Mouse (Mus musculus) neural tube, embryonic 15.5 days (tissue): ENCODE data around the gene Snx7. TPM values are rescaled to one million over a fixed set of nuclear protein-coding genes. Genes with fewer than 3 reads are reported as not detected.

Experiments used
- ATAC-seq: fragments of 200-750 bp; cut with Nextera tagmentation; 2 replicates; pipeline ENCODE4 v1.8.0; 2017; ENCODE audit warnings: mild to moderate bottlenecking, moderate TSS enrichment, moderate library complexity; ENCODE audit not compliant: low FRiP score
- H3K27ac ChIP-seq: fragments of 300-500 bp; sonication (generic); replicated peaks from 2 replicates; pipeline ENCODE4 v1.5.1; 2015; ENCODE audit warnings: mild to moderate bottlenecking, inconsistent platforms
- H3K27me3 ChIP-seq: fragments of 300-500 bp; sonication (generic); replicated peaks from 2 replicates; pipeline ENCODE4 v1.6.1; 2015; ENCODE audit warnings: inconsistent platforms
- H3K36me3 ChIP-seq: fragments of 300-500 bp; sonication (generic); 2 replicates; pipeline ENCODE4 v1.6.1; 2015; ENCODE audit warnings: inconsistent platforms
- H3K4me1 ChIP-seq: fragments of 300-500 bp; sonication (generic); 2 replicates; pipeline ENCODE4 v1.6.1; 2015; ENCODE audit warnings: inconsistent platforms
- H3K4me2 ChIP-seq: fragments of 300-500 bp; sonication (generic); 2 replicates; pipeline ENCODE4 v1.6.1; 2015; ENCODE audit warnings: inconsistent platforms, mild to moderate bottlenecking, moderate library complexity
- H3K4me3 ChIP-seq: fragments of 300-500 bp; sonication (generic); replicated peaks from 2 replicates; pipeline ENCODE4 v1.5.1; 2015; ENCODE audit warnings: mild to moderate bottlenecking, inconsistent platforms
- H3K9ac ChIP-seq: fragments of 300-500 bp; sonication (generic); replicated peaks from 2 replicates; pipeline ENCODE4 v1.6.1; 2015; ENCODE audit warnings: mild to moderate bottlenecking, inconsistent platforms
- H3K9me3 ChIP-seq: fragments of 300-500 bp; sonication (generic); replicated peaks from 2 replicates; pipeline ENCODE4 v1.6.1; 2016; ENCODE audit warnings: inconsistent platforms
- WGBS: fragments of 180-500 bp; shearing (Covaris S2); methylation state at CpG from one replicate; pipeline ENCODE4 v1.1.7; 2015; ENCODE audit warnings: mixed read lengths; 5-methylcytosine and 5-hydroxymethylcytosine counted together
- polyA plus RNA-seq: library from polyadenylated mRNA; unstranded; fragments of >200 nt; fragmentation: Nextera tagmentation; extraction: Ambion mirVana; gene quantifications from 2 replicates; pipeline ENCODE4 v1.2.1, GENCODE M21; 2015

The Snx7 gene
- polyA plus RNA-seq, 1 experiment from 2014 or later, result 14.2 TPM

DNA sequence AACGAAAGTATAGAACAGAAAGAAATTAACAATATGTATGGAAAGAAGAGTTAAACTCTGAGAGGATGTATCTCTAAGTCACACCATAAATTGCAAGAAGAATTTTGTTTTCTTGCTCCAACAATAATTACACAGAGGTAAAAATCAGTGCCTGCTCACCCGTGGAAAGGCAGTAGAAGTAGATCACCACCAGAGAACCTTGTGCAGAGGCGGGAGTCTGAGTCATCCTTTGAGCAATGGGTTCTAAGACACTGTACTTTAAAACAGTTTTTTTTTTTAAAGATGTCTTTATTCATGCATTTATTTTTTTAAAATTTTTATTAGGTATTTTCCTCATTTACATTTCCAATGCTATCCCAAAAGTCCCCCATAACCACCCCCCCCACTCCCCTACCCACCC lies 9.7 kb downstream of the Snx7 start:
- Histone ChIP-seq H3K36me3 (no peaks in the 10 kb centered on the region), H3K4me3 (no peak overlapping the region), H3K4me1 (no peaks in the 10 kb centered on the region), H3K4me2 (no peak overlapping the region), H3K27ac (no peak overlapping the region), H3K27me3 (no peaks in the 10 kb centered on the region), H3K9me3 (no peaks in the 10 kb centered on the region), H3K9ac (no peak overlapping the region)
- WGBS, result 96% methylated on average over 3 of the region's 3 CpGs
- ATAC-seq, result no peak

DNA sequence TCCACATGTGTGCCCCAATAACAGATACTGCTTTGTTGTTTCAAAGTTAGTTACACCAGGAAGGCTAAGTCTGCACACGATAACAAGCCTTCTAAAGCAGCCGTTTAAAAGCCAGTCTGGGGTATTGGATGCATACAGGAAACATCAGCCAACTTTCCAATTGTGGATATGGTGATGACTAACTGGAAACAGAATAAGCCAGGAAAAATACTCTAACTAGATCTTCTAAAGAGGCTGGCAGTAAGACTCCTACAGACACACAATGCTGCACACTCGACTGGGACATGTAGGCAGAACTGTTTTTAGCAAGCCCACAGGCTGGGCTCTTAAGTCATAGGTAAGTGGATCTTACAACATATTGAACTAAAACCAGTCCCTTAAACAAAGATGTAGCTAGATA lies 15.0 kb downstream of the Snx7 start:
- ATAC-seq, result no peak
- Histone ChIP-seq H3K9ac (no peak overlapping the region), H3K4me1 (no peaks in the 10 kb centered on the region), H3K4me3 (no peak overlapping the region), H3K36me3 (no peaks in the 10 kb centered on the region), H3K9me3 (no peaks in the 10 kb centered on the region), H3K27me3 (no peaks in the 10 kb centered on the region), H3K4me2 (no peak overlapping the region), H3K27ac (no peak overlapping the region)
- WGBS, result 87% methylated on average over 3 of the region's 3 CpGs

DNA sequence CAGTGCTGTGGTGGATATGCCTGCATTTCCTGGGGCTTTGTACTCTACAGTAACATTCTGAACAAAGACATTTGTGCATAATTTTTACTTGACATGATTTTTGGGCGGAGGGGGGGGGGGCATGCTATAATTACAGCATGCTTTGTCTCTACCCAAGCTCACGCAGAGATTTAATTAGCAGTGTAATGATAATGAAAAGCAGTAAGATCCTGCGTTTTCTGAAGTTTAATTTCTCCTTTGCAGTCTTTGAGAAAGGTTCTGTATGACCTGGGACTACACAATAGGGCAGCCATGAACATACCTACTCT lies 16.7 kb downstream of the Snx7 start:
- Histone ChIP-seq H3K27ac (no peak overlapping the region), H3K4me1 (no peaks in the 10 kb centered on the region), H3K9ac (no peak overlapping the region), H3K9me3 (no peaks in the 10 kb centered on the region), H3K4me2 (0 out of 2 replicates have a peak overlapping the region, but pooled peaks have one; percentile 13), H3K4me3 (no peak overlapping the region), H3K27me3 (no peaks in the 10 kb centered on the region), H3K36me3 (no peaks in the 10 kb centered on the region)
- ATAC-seq, result no peak
- 46% methylated on average over 3 of the region's 3 CpGs for WGBS

DNA sequence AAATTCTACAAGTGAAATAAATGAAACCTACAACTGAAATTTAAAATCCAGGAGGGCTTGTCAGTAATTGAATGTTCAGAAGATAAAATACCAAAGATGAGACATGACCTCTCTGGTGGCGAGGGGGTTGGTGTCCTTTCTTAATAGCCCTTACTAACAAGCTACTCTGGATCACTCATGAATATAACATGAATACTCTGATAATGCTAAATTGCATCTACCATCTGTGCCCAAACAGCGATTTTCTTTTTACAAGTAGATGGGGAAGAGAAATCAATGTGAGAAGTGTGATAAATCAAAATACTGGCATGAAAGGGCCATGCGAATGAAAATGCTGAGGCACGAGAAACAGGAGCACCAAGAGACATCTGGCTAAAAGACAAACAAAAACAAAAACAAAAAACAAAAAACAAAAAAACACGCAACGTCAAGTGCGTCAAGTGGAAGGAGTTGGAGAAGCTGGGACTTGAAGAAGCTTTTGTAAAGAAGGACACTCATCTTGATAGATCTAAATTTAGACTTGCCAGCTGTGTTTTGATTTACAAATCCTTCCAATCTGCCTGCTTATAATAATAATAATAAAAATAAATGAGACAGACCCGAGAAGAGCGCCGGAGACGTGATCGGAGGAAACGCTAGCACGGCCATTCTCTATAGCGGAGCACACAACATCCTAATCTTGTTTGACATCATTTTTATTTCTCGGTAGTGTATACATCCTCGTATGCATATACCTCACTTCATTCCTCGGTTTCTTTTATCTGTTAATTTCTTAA lies 17.3 kb downstream of the Snx7 start:
- no peaks in the 10 kb centered on the region for H3K36me3 ChIP-seq
- no peaks in the 10 kb centered on the region for H3K4me1 ChIP-seq
- no peak for ATAC-seq
- no peaks in the 10 kb centered on the region for H3K9me3 ChIP-seq
- no peak overlapping the region for H3K9ac ChIP-seq
- 68% methylated on average over 18 of the region's 18 CpGs for WGBS
- H3K4me3 ChIP-seq, result no peak overlapping the region
- 0 out of 2 replicates have a peak overlapping the region, but pooled peaks have one; percentile 13 for H3K4me2 ChIP-seq
- no peak overlapping the region for H3K27ac ChIP-seq
- no peaks in the 10 kb centered on the region for H3K27me3 ChIP-seq

DNA sequence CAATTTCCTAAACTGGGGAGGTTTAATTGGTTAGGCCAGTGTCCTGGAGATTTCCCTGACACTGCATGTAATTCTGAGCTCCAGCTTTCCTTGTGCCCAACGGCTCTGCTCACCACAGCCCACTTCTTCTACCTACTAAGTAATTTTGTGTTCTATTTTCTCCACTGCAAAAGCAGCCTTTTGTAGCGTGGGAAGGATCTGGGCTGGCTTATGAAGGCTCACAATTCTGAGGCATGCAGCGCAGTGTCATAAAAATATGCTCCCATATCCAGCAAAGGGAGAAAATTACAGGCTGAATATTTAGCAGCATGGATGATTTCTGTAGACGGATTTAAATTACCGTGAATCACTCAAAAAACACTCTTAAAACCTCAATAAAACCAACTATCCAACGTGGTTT lies 19.9 kb downstream of the Snx7 start:
- Histone ChIP-seq H3K4me1 (no peaks in the 10 kb centered on the region), H3K9ac (no peak overlapping the region), H3K9me3 (no peaks in the 10 kb centered on the region), H3K36me3 (no peaks in the 10 kb centered on the region), H3K4me2 (no peak overlapping the region), H3K27me3 (no peaks in the 10 kb centered on the region), H3K27ac (no peak overlapping the region), H3K4me3 (no peak overlapping the region)
- WGBS, result 63% methylated on average over 6 of the region's 6 CpGs
- no peak for ATAC-seq

DNA sequence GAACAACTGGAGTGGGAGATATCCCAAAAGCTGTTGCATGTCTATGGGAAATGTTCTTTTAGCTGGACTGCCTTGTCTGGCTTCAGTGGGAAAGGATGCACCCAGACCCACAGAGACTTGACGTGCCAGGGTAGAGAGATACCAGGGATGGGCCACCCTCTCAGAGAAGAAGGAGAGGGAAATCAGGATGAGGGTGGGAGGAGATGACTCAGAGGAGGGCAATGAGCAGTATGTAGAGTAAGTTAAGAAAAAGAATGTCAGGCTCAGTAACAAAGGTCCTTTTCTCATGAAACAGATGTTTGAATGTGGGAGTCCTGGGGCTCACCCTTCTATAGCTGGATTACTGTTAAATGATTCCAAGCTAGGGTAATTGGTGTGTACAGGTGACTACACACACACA lies 26.1 kb downstream of the Snx7 start:
- WGBS, result 91% methylated on average over 1 of the region's 1 CpGs
- H3K4me2 ChIP-seq, result no peak overlapping the region
- H3K4me1 ChIP-seq, result no peaks in the 10 kb centered on the region
- H3K4me3 ChIP-seq, result no peak overlapping the region
- H3K9me3 ChIP-seq, result no peaks in the 10 kb centered on the region
- no peak for ATAC-seq
- no peak overlapping the region for H3K27ac ChIP-seq
- H3K36me3 ChIP-seq, result no peaks in the 10 kb centered on the region
- H3K27me3 ChIP-seq, result no peaks in the 10 kb centered on the region
- no peak overlapping the region for H3K9ac ChIP-seq

DNA sequence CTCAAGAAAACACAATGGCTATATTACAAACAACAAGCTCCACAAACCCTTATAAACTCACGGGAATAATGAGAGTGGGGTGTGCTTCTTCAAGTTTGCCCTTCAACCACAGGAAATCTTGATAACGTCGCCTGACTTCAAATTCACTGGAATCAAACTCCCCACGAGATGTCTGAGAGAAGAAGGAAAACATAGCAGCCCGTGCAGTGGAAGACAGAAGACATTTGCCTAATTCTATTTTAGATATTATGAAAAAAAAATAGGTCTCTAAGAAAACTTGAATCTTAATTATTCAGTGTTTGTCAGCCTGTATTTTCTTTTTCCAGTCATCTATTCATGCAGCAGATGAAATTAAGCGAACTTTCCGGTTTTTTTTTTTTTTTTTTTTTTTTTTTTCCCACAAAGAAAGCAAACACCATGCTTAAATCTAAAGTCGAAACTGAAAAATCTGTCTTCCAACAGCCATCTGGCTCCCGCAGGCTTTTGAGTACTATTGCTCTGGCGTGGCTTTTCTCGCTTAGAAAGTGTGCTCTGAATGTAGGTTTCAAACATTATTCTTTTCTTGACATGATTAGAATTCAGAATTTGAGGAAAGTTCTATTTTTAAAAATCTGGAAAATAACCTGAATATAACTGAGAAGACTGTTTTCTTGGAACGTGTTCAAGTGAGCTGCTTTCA lies 28.7 kb downstream of the Snx7 start:
- no peak for ATAC-seq
- no peak overlapping the region for H3K27ac ChIP-seq
- no peaks in the 10 kb centered on the region for H3K4me1 ChIP-seq
- H3K4me3 ChIP-seq, result no peak overlapping the region
- H3K36me3 ChIP-seq, result no peaks in the 10 kb centered on the region
- H3K9ac ChIP-seq, result no peak overlapping the region
- H3K27me3 ChIP-seq, result no peaks in the 10 kb centered on the region
- H3K4me2 ChIP-seq, result no peak overlapping the region
- no peaks in the 10 kb centered on the region for H3K9me3 ChIP-seq
- 80% methylated on average over 12 of the region's 12 CpGs for WGBS

DNA sequence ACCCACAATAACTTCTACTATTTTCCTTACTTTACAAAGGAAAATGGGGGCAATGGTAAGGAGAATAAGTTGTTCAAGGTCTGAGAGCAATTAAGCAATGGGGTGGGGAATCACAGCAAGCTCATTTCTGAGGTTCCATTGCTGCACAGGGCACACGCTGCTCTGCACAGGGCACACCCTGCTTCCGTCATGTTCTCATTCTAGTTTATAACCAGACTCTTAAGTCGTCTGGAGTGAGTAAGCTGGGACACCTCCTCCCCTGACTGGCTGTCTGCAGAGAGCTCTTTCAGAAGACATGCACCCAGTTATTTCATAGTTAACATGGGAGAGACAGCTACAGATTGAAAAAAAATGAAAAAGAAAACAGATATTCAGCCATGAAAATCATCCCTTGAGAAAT lies 30.7 kb downstream of the Snx7 start:
- Histone ChIP-seq H3K4me2 (no peak overlapping the region), H3K9ac (no peak overlapping the region), H3K36me3 (no peaks in the 10 kb centered on the region), H3K9me3 (no peaks in the 10 kb centered on the region), H3K4me3 (no peak overlapping the region), H3K27me3 (no peaks in the 10 kb centered on the region), H3K4me1 (no peaks in the 10 kb centered on the region), H3K27ac (no peak overlapping the region)
- WGBS, result 56% methylated on average over 3 of the region's 3 CpGs
- no peak for ATAC-seq

DNA sequence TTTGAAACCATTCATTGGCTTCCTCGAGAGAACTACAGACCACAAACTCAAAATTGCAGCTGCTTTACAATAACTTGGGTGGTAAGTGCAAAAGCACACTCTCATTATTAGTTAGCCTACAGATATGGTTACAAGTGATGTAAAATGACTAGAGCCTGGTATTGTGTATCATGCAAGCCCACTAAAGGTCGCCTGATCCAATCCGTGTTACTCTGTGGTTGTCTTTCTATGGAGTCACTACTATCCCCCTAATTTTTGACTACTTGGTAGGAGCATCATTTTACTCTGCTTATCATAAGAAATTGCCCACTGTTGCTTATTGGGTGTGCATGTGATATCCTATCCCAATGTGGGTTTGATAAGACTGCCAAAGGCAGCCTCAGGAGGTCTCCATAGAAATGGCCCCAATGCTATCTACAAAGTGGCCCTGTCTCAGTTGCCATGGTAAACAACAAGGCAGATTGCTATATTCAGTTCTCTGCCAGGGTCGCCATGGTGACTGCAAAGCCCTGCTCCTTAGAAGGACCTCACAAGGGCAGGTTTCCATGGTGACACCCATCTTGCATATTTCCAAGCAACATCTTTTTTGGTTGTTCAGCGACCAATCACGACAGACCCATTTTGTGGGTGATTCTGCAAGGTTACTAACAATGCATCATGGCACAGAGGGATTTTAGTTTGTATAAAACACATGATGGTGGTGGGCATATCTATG lies 42.1 kb downstream of the Snx7 start:
- H3K4me2 ChIP-seq, result no peak overlapping the region
- H3K27ac ChIP-seq, result no peak overlapping the region
- WGBS, result 56% methylated on average over 6 of the region's 6 CpGs
- no peak overlapping the region for H3K9ac ChIP-seq
- ATAC-seq, result peak; percentile 91
- H3K4me1 ChIP-seq, result no peaks in the 10 kb centered on the region
- no peaks in the 10 kb centered on the region for H3K36me3 ChIP-seq
- H3K27me3 ChIP-seq, result no peaks in the 10 kb centered on the region
- no peaks in the 10 kb centered on the region for H3K9me3 ChIP-seq
- H3K4me3 ChIP-seq, result no peak overlapping the region

DNA sequence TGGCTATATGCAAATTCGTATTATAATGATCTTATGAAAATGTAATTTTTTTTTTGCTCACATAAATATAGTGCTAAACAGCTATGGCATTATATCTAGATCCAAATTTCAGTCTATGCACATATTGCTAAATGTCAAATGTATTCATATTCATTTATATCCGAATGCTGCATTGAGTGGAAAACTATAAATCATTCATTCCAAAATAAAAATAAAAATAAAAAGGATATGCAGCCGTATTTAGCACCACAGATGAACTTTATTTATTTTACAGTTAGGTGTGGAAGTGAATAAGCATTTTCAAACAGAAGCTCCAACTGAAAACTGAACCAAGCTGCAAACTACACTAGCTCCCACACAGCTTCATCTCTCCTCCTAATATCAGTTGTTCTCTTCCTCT lies 45.5 kb downstream of the Snx7 start:
- 83% methylated on average over 3 of the region's 3 CpGs for WGBS

DNA sequence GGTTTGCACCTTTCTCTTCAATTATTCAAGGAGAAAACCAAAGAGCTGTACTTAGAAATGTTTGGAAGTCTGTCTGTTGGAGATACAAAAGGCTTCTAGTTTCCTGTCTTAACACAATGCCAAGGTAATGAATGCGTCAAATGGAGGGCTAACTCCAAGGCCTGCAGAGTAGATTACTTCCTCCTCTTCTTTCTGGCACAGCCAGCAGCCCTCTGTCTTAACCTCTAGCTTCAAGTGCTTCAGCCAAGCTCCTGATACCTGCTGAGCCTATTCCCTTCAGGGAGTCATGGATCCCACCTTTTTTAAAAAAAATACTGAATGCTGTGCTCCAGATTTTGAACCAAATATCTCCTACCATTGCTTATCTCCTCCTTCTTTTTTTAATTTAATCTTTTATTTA lies 51.1 kb downstream of the Snx7 start:
- no peak overlapping the region for H3K9ac ChIP-seq
- no peak overlapping the region for H3K4me2 ChIP-seq
- no peaks in the 10 kb centered on the region for H3K27me3 ChIP-seq
- H3K4me1 ChIP-seq, result no peaks in the 10 kb centered on the region
- H3K9me3 ChIP-seq, result no peaks in the 10 kb centered on the region
- H3K27ac ChIP-seq, result no peak overlapping the region
- 89% methylated on average over 1 of the region's 1 CpGs for WGBS
- no peak for ATAC-seq
- no peak overlapping the region for H3K4me3 ChIP-seq
- no peaks in the 10 kb centered on the region for H3K36me3 ChIP-seq

More for the DNA sequence above, 45.5 kb downstream of the Snx7 start:
- no peaks in the 10 kb centered on the region for H3K4me1 ChIP-seq
- H3K4me3 ChIP-seq, result no peak overlapping the region
- no peak overlapping the region for H3K27ac ChIP-seq
- no peaks in the 10 kb centered on the region for H3K27me3 ChIP-seq
- H3K4me2 ChIP-seq, result no peak overlapping the region
- H3K9ac ChIP-seq, result no peak overlapping the region
- no peaks in the 10 kb centered on the region for H3K9me3 ChIP-seq
- no peak for ATAC-seq
- H3K36me3 ChIP-seq, result no peaks in the 10 kb centered on the region

DNA sequence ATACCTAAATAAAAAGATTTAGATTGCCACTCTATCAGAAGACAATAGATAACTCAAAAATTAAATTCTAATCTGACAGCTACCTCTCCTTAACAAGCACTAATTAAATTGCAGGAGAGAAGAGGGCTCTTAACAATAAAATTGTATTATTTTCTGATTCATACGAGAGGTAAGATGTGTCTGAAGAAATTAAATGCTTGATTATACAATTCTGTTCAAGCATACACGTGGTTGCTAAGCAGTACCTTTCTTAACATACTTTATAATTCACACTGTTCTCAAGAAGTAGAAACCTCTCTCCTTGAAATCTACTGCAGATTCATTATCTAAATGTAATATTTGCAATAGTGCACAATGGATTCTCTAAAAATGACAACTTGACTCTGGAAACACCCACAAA lies 54.5 kb downstream of the Snx7 start:
- H3K9me3 ChIP-seq, result no peaks in the 10 kb centered on the region
- no peak overlapping the region for H3K27ac ChIP-seq
- H3K4me3 ChIP-seq, result no peak overlapping the region
- no peak overlapping the region for H3K9ac ChIP-seq
- H3K4me1 ChIP-seq, result no peaks in the 10 kb centered on the region
- no peaks in the 10 kb centered on the region for H3K27me3 ChIP-seq
- ATAC-seq, result no peak
- no peaks in the 10 kb centered on the region for H3K36me3 ChIP-seq
- WGBS, result 70% methylated on average over 2 of the region's 2 CpGs
- no peak overlapping the region for H3K4me2 ChIP-seq
